Mouse (Mus musculus) adrenal gland, postnatal 36 days (tissue): ENCODE data around the gene Prdm10. TPM values are rescaled to one million over a fixed set of nuclear protein-coding genes. Genes with fewer than 3 reads are reported as not detected.

Experiments used
- DNase-seq, 2 experiments: peaks; one replicate each; pipeline ENCODE4 v3.0.0; 2021; ENCODE audit warnings: mixed read lengths in 1 of 2
- total RNA-seq, 2 experiments: library from RNA; stranded (reverse); gene quantifications; 2 replicates each; pipeline ENCODE4 v1.2.3; 2021

Prdm10 gene
- total RNA-seq, 2 experiments from 2014 or later: 9.1 to 9.7 TPM

- peak; percentile 65 to 66 for DNase-seq
Measured at GRCm38 (mm10) chr9:31262226-31263105, 17.9 kb upstream of the Prdm10 start.

- peak in 1 of 2 experiments; percentile 25 for DNase-seq
Measured at GRCm38 (mm10) chr9:31266013-31266659, 14.2 kb upstream of the Prdm10 start.

- no peak for DNase-seq
Measured at GRCm38 (mm10) chr9:31271221-31272015, 8.9 kb upstream of the Prdm10 start.

GRCm38 (mm10) chr9:31272160-31272559, 8.2 kb upstream of the Prdm10 start:
- no peak for DNase-seq

- DNase-seq: peak; percentile 47 to 49
Measured at GRCm38 (mm10) chr9:31278651-31279050, 1.7 kb upstream of the Prdm10 start.

GRCm38 (mm10) chr9:31279306-31279705, 1.0 kb upstream of the Prdm10 start:
- peak in 1 of 2 experiments; percentile 24 for DNase-seq

- peak; percentile 77 to 83 for DNase-seq
Measured at GRCm38 (mm10) chr9:31279885-31280365, 413 bp upstream of the Prdm10 start.

GRCm38 (mm10) chr9:31281011-31281662, 799 bp downstream of the Prdm10 start:
- DNase-seq: peak; percentile 85 to 90

GRCm38 (mm10) chr9:31281663-31282015, 1.3 kb downstream of the Prdm10 start:
- peak in 1 of 2 experiments; percentile 17 for DNase-seq

- DNase-seq: peak in 1 of 2 experiments; percentile 9
Measured at GRCm38 (mm10) chr9:31282536-31282935, 2.2 kb downstream of the Prdm10 start.

GRCm38 (mm10) chr9:31283044-31283443, 2.7 kb downstream of the Prdm10 start:
- DNase-seq: no peak

- DNase-seq: peak in 1 of 2 experiments; percentile 9
Measured at GRCm38 (mm10) chr9:31283911-31284310, 3.6 kb downstream of the Prdm10 start.

GRCm38 (mm10) chr9:31290201-31290862, 10.0 kb downstream of the Prdm10 start:
- peak; percentile 48 to 58 for DNase-seq

GRCm38 (mm10) chr9:31291978-31292377, 11.6 kb downstream of the Prdm10 start:
- no peak for DNase-seq

GRCm38 (mm10) chr9:31293208-31293607, 12.9 kb downstream of the Prdm10 start:
- DNase-seq: no peak

- DNase-seq: no peak
Measured at GRCm38 (mm10) chr9:31295311-31295710, 15.0 kb downstream of the Prdm10 start.

GRCm38 (mm10) chr9:31296293-31296692, 16.0 kb downstream of the Prdm10 start:
- DNase-seq: no peak

GRCm38 (mm10) chr9:31298751-31299150, 18.4 kb downstream of the Prdm10 start:
- peak; percentile 27 to 31 for DNase-seq

GRCm38 (mm10) chr9:31300525-31300924, 20.2 kb downstream of the Prdm10 start:
- no peak for DNase-seq

GRCm38 (mm10) chr9:31301107-31301506, 20.8 kb downstream of the Prdm10 start:
- DNase-seq: no peak
